Mouse (Mus musculus) small intestine, adult 2 months (tissue): Measurements from ENCODE around the gene Aldh4a1.

ENCODE experiments used
- CTCF ChIP-seq: fragments of 200-500 bp; IDR thresholded peaks from 2 replicates; pipeline ENCODE4 v1.5.1; 2012; ENCODE audit warnings: low read depth, mild to moderate bottlenecking, control low read depth, inconsistent platforms, low read length, moderate library complexity, mixed read lengths; ENCODE audit not compliant: insufficient replicate concordance, insufficient read length; ENCODE audit errors: extremely low read depth
- POLR2A ChIP-seq: fragments of 200-500 bp; IDR thresholded peaks from 2 replicates; pipeline ENCODE4 v1.6.1; 2012; ENCODE audit warnings: low read depth, mild to moderate bottlenecking, control low read depth, inconsistent platforms, low read length, moderate library complexity

DNA sequence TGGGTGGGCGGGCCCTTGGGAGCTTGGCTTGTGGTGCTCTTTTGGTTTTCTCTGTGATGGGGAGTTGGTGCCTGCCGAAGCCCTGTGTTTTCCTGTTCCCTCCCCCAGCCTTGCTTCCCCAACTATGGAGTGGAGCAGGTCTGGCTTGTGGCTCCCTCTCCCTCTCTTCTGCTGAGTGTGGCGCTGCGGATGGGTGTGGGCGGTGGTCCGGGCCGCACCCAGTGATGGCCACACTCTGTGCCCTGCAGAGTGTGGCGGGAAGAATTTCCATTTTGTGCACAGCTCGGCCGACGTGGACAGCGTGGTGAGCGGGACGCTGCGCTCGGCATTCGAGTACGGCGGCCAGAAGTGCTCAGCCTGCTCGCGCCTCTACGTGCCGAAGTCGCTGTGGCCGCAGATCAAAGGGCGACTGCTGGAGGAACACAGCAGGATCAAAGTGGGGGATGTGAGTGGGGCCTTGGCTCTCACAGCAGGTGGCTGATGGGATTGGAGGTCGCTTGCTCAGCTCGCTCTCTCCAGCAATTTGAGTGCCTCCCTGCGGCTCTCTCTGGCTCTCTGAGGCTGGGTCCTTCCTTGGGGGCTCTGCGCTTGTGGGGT, 19.3 kb downstream of the Aldh4a1 start:
- TF ChIP-seq POLR2A (no peak), CTCF (no peak)
